In genomic region chr5:15508460-15509451, GRCm38 (mm10) we compare ENCODE assay signal across 20 mouse cellular contexts. TPM values are rescaled to one million over a fixed set of nuclear protein-coding genes. Genes with fewer than 3 reads are reported as not detected.
DNase-seq lines count a peak whose midpoint lies in the region; ATAC-seq and TF ChIP-seq lines count a peak whose summit lies in the region.
"Not testable (repeated sequence)": the region's sequence is repeated elsewhere in the genome, so short reads cannot be mapped to it uniquely, and the experiment has no call there.
"Had no signal": no experiment of that assay in that cellular context is flagged by ENCODE, and none has a peak within 500 bp of the region (broad histone marks: within the 10 kb centered on the region; RNA-seq: fewer than 3 reads in every experiment).

No protein-coding gene starts in this region.

- peak; percentile 18; the same call in 1 of the 2 replicates for TF ChIP-seq CTCF in E14TG2a.4 (conservative IDR thresholded peaks at IDR 0.05; ENCODE audit: low read length)
- TF ChIP-seq CTCF in forebrain, postnatal 0 days (IDR thresholded peaks at IDR 0.05; ENCODE audit: low read depth): peak; percentile 11; the same call in 1 of the 2 replicates
- TF ChIP-seq CTCF in kidney, adult 2 months (conservative IDR thresholded peaks at IDR 0.05; ENCODE audit: insufficient read depth, insufficient read length, low read depth, low read length): not testable (repeated sequence)
- peak; percentile 54 for TF ChIP-seq CTCF in layer of hippocampus, adult 2 months (conservative IDR thresholded peaks at IDR 0.05)
- peak; percentile 41 for TF ChIP-seq CTCF in liver, postnatal 0 days (IDR thresholded peaks at IDR 0.05; ENCODE audit: low read depth)

- 67% methylated on average over 6 of the region's 6 CpGs for WGBS in forebrain, postnatal 0 days
- 67% methylated on average over 6 of the region's 6 CpGs for WGBS in kidney, adult 2 months
- WGBS in liver, postnatal 0 days (ENCODE audit: insufficient replicate concordance): 58% methylated on average over 6 of the region's 6 CpGs
- WGBS in neural tube, embryonic 12.5 days: 68% methylated on average over 6 of the region's 6 CpGs

- not testable (repeated sequence) for TF ChIP-seq POLR2A in kidney, adult 2 months (IDR thresholded peaks at IDR 0.05; ENCODE audit: low read depth, low read length)

- not testable (repeated sequence) for H3K9ac ChIP-seq in forebrain, postnatal 0 days; liver, postnatal 0 days (replicated peaks); neural tube, embryonic 12.5 days

- not testable (repeated sequence) for H3K36me3 ChIP-seq in E14TG2a.4 (ENCODE audit: insufficient read depth, low read length); forebrain, postnatal 0 days (ENCODE audit: insufficient read depth); kidney, adult 2 months (ENCODE audit: control insufficient read depth, insufficient read depth, low read length); liver, postnatal 0 days (replicated peaks; ENCODE audit: insufficient read depth, low read length); neural tube, embryonic 12.5 days

- not testable (repeated sequence) for ATAC-seq in forebrain, postnatal 0 days; liver, postnatal 0 days
- ATAC-seq in neural tube, embryonic 12.5 days (ENCODE audit: low FRiP score, low read depth): peak; percentile 49; the same call in 1 of the 2 replicates

- not testable (repeated sequence) for H3K4me2 ChIP-seq in forebrain, postnatal 0 days (ENCODE audit: low read depth); liver, postnatal 0 days (ENCODE audit: low read depth, low read length); neural tube, embryonic 12.5 days (replicated peaks)

- not testable (repeated sequence) for H3K9me3 ChIP-seq in E14TG2a.4 (ENCODE audit: low read length); liver, postnatal 0 days (ENCODE audit: low read length)
- H3K9me3 ChIP-seq in forebrain, postnatal 0 days (ENCODE audit: low read length): peaks cover 22% of the 10 kb centered on the region; the same call in 1 of the 2 replicates
- peaks cover 32% of the 10 kb centered on the region for H3K9me3 ChIP-seq in neural tube, embryonic 12.5 days

- not testable (repeated sequence) for H3K4me1 ChIP-seq in E14TG2a.4 (replicated peaks; ENCODE audit: low read depth, low read length); forebrain, postnatal 0 days (ENCODE audit: insufficient read depth); kidney, adult 2 months (ENCODE audit: control insufficient read depth, insufficient read depth, low read length); liver, postnatal 0 days (ENCODE audit: insufficient read depth); neural tube, embryonic 12.5 days

- peak; percentile 7 to 37 for DNase-seq in adrenal gland, postnatal 36 days
- not testable (repeated sequence) for DNase-seq in forebrain, postnatal 0 days; layer of hippocampus, adult 2 months (ENCODE audit: low spot score in 2 of 2); liver, postnatal 0 days
- peak; percentile 32 for DNase-seq in kidney, adult 2 months

- not testable (repeated sequence) for H3K4me3 ChIP-seq in E14TG2a.4 (replicated peaks; ENCODE audit: low read length); forebrain, postnatal 0 days (ENCODE audit: low read depth, low read length); kidney, adult 2 months (ENCODE audit: insufficient read depth, low read depth, low read length); layer of hippocampus, adult 2 months; liver, postnatal 0 days (ENCODE audit: low read depth, low read length); neural tube, embryonic 12.5 days

- not testable (repeated sequence) for H3K27me3 ChIP-seq in E14TG2a.4 (ENCODE audit: insufficient read depth, low read length); forebrain, postnatal 0 days (ENCODE audit: insufficient read depth, low read length); kidney, adult 2 months (replicated peaks; ENCODE audit: control insufficient read depth, insufficient read depth, low read length); liver, postnatal 0 days (ENCODE audit: insufficient read depth, low read length); neural tube, embryonic 12.5 days (replicated peaks)

- TF ChIP-seq EP300 in liver, postnatal 0 days (IDR thresholded peaks at IDR 0.05; ENCODE audit: low read depth): not testable (repeated sequence)

- H3K27ac ChIP-seq in forebrain, postnatal 0 days (ENCODE audit: low read depth, low read length); kidney, adult 2 months (ENCODE audit: insufficient read depth, low read depth, low read length); layer of hippocampus, adult 2 months; liver, postnatal 0 days (ENCODE audit: low read depth); neural tube, embryonic 12.5 days: not testable (repeated sequence)

RNA-seq across cellular contexts. Expression of gene Gm21190, which starts 20.3 kb away (rescaled TPM):
- not detected for total RNA-seq in adrenal gland, postnatal 36 days (2021)
- total RNA-seq in forebrain, postnatal 0 days (2014; rRNA removed): not detected in 2 replicates
- not detected in 2 replicates for polyA plus RNA-seq in forebrain, postnatal 0 days (2015; fragmentation: Nextera tagmentation; extraction: Ambion mirVana)
- polyA plus RNA-seq in kidney, adult 2 months (2012; rRNA removed): 0.08 and 0.15 TPM in 2 replicates
- not detected for total RNA-seq in layer of hippocampus, adult 2 months (2021)
- not detected in 2 replicates for polyA plus RNA-seq in liver, postnatal 0 days (2015; fragmentation: Nextera tagmentation; extraction: Ambion mirVana)
- polyA plus RNA-seq in neural tube, embryonic 12.5 days (2016; fragmentation: Nextera tagmentation; extraction: Ambion mirVana): not detected in 2 replicates
- total RNA-seq: adrenal gland, postnatal 4 days; gastrocnemius, postnatal 36 days; heart, postnatal 36 days; layer of hippocampus, adult 18-20 months; left cerebral cortex, postnatal 4 days; neutrophil, adult 5-6 weeks had no signal
- polyA plus RNA-seq: forebrain, embryonic 13.5 days; heart, embryonic 10.5 days; hindbrain, embryonic 16.5 days; liver, embryonic 16.5 days; macrophage; midbrain, embryonic 11.5 days; myocyte had no signal

RNA-seq across cellular contexts. Expression of gene Gm21149, which starts 32.4 kb away (rescaled TPM):
- not detected for total RNA-seq in adrenal gland, postnatal 36 days (2021)
- not detected in 2 replicates for total RNA-seq in forebrain, postnatal 0 days (2014; rRNA removed)
- polyA plus RNA-seq in forebrain, postnatal 0 days (2015; fragmentation: Nextera tagmentation; extraction: Ambion mirVana): 0.15 TPM in 1 of 2 replicates, not detected in the other
- polyA plus RNA-seq in kidney, adult 2 months (2012; rRNA removed): not detected in 2 replicates
- total RNA-seq in layer of hippocampus, adult 2 months (2021): not detected
- not detected in 2 replicates for polyA plus RNA-seq in liver, postnatal 0 days (2015; fragmentation: Nextera tagmentation; extraction: Ambion mirVana)
- not detected in 2 replicates for polyA plus RNA-seq in neural tube, embryonic 12.5 days (2016; fragmentation: Nextera tagmentation; extraction: Ambion mirVana)
- total RNA-seq: adrenal gland, postnatal 4 days; gastrocnemius, postnatal 36 days; heart, postnatal 36 days; layer of hippocampus, adult 18-20 months; left cerebral cortex, postnatal 4 days; neutrophil, adult 5-6 weeks had no signal
- polyA plus RNA-seq: forebrain, embryonic 13.5 days; hindbrain, embryonic 16.5 days; liver, embryonic 16.5 days; macrophage; midbrain, embryonic 11.5 days; myocyte had no signal
